ENCODE assay signal across 23 mouse cellular contexts in the genomic region with DNA sequence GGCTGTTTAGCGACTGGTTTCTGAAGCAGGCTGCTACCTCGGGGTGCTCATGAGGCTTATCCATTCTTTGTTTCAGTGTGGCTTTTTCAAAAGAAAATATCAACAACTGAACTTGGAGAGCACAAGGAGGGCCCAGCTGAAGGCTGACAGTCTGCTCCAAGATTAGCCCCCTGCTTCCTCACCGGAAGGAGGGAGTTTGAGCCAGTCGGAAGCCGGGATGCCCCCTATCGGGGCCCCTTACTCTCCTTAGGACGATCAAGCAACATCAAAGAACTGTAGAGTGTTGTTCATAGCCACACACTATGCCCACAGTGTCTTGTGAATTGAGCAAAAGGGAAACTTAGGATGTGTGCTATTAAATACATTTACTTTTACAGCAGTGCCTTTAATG.
"Had no signal": no experiment of that assay in that cellular context is flagged by ENCODE, and none has a peak within 500 bp of the region (broad histone marks: within the 10 kb centered on the region; RNA-seq: fewer than 3 reads in every experiment).

No protein-coding gene starts in this region.

- H3K9ac ChIP-seq: kidney, embryonic 15.5 days; limb, embryonic 12.5 days; limb, embryonic 15.5 days; liver, embryonic 14.5 days; liver, postnatal 0 days; lung, embryonic 14.5 days; midbrain, embryonic 15.5 days; neural tube, embryonic 12.5 days; neural tube, embryonic 15.5 days had no signal

- H3K4me1 ChIP-seq: kidney, embryonic 15.5 days; limb, embryonic 12.5 days; limb, embryonic 15.5 days; midbrain, embryonic 15.5 days; neural tube, embryonic 12.5 days; neural tube, embryonic 15.5 days had no signal

- H3K4me2 ChIP-seq: kidney, embryonic 15.5 days; limb, embryonic 12.5 days; limb, embryonic 15.5 days; liver, embryonic 11.5 days; lung, embryonic 14.5 days; midbrain, embryonic 11.5 days; midbrain, embryonic 15.5 days; neural tube, embryonic 12.5 days; neural tube, embryonic 15.5 days had no signal

- H3K36me3 ChIP-seq: kidney, embryonic 15.5 days; limb, embryonic 12.5 days; limb, embryonic 15.5 days; midbrain, embryonic 15.5 days; neural tube, embryonic 12.5 days; neural tube, embryonic 15.5 days had no signal

- H3K27me3 ChIP-seq: kidney, embryonic 15.5 days; limb, embryonic 12.5 days; limb, embryonic 15.5 days; midbrain, embryonic 15.5 days; neural tube, embryonic 12.5 days; neural tube, embryonic 15.5 days had no signal

- H3K27ac ChIP-seq: kidney, embryonic 15.5 days; left cerebral cortex, adult 2 months; limb, embryonic 12.5 days; limb, embryonic 15.5 days; liver, embryonic 14.5 days; midbrain, embryonic 15.5 days; neural tube, embryonic 12.5 days; neural tube, embryonic 15.5 days; stomach, postnatal 0 days had no signal

- H3K4me3 ChIP-seq: kidney, embryonic 15.5 days; left cerebral cortex, adult 2 months; limb, embryonic 12.5 days; limb, embryonic 15.5 days; megakaryocyte, embryonic 14.5 days; midbrain, embryonic 15.5 days; neural tube, embryonic 12.5 days; neural tube, embryonic 15.5 days had no signal

- ATAC-seq: liver, postnatal 0 days; lung, postnatal 0 days; midbrain, embryonic 15.5 days had no signal

- DNase-seq: kidney, postnatal 10 days; layer of hippocampus, postnatal 36 days; left cerebral cortex, postnatal 4 days; liver, postnatal 0 days; lung, embryonic 14.5 days; lung, postnatal 36 days; right cerebral cortex, adult 18-20 months; right cerebral cortex, postnatal 14 days; right cerebral cortex, postnatal 4 days; thymus, postnatal 25 days had no signal

- H3K9me3 ChIP-seq: kidney, embryonic 15.5 days; limb, embryonic 12.5 days; limb, embryonic 15.5 days; megakaryocyte, embryonic 14.5 days; midbrain, embryonic 15.5 days; neural tube, embryonic 12.5 days; neural tube, embryonic 15.5 days had no signal
